Mouse (Mus musculus): Measurements from ENCODE around the gene Dusp8.

DNA sequence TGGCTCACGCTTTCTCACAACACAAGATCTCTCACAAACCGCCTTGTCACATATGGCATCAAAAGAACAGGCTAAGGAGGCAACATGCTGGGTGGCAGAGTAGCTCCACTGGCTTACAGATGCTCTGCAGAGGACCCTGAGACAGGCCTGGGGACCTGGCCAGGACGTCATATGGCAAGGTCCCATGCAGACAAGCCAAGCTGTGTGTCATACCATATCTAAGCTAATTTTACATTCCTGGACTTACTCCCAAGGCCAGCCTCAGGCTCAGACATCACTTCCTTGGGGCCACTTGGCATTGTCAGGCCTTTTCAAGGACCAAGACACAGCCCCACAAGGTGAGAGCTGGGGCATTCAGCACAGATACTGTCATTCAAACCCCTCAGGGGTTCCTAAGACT, 40.2 kb downstream of the Dusp8 start:
- TF ChIP-seq CTCF (IDR thresholded peaks at IDR 0.05; ENCODE audit: low read depth, low read length) (no peak), POLR2A (IDR thresholded peaks at IDR 0.05; ENCODE audit: insufficient read depth, low read length) (no peak), EP300 (IDR thresholded peaks at IDR 0.05; ENCODE audit: insufficient read depth, low read depth, low read length) (no peak)

All from ES-Bruce4 (cell line).